Mouse (Mus musculus) hindbrain, embryonic 15.5 days (tissue): ENCODE measurements around the gene Upf3a. TPM values are rescaled to one million over a fixed set of nuclear protein-coding genes. Genes with fewer than 3 reads are reported as not detected.
"Not testable (repeated sequence)": the region's sequence is repeated elsewhere in the genome, so short reads cannot be mapped to it uniquely, and the experiment has no call there.

ENCODE experiments used
- ATAC-seq: fragments of 200-750 bp; cut with Nextera tagmentation; 2 replicates; pipeline ENCODE4 v1.8.0; 2017; ENCODE audit warnings: low read depth, moderate number of reproducible peaks, moderate TSS enrichment; ENCODE audit not compliant: low FRiP score
- H3K27ac ChIP-seq: fragments of 300-500 bp; sonication (generic); replicated peaks from 2 replicates; pipeline ENCODE4 v1.5.1; 2015; ENCODE audit warnings: mild to moderate bottlenecking, inconsistent platforms
- H3K27me3 ChIP-seq: fragments of 300-500 bp; sonication (generic); 2 replicates; pipeline ENCODE4 v1.6.1; 2015; ENCODE audit warnings: control low read depth, inconsistent platforms
- H3K36me3 ChIP-seq: fragments of 300-500 bp; sonication (generic); 2 replicates; pipeline ENCODE4 v1.6.1; 2015; ENCODE audit warnings: control low read depth, inconsistent platforms
- H3K4me1 ChIP-seq: fragments of 300-500 bp; sonication (generic); replicated peaks from 2 replicates; pipeline ENCODE4 v1.6.1; 2015; ENCODE audit warnings: control low read depth, inconsistent platforms
- H3K4me2 ChIP-seq: fragments of 300-500 bp; sonication (generic); 2 replicates; pipeline ENCODE4 v1.6.1; 2015; ENCODE audit warnings: moderate library complexity, mild to moderate bottlenecking, inconsistent platforms
- H3K4me3 ChIP-seq: fragments of 300-500 bp; sonication (generic); 2 replicates; pipeline ENCODE4 v1.5.1; 2015; ENCODE audit warnings: mild to moderate bottlenecking, inconsistent platforms
- H3K9ac ChIP-seq: fragments of 300-500 bp; sonication (generic); 2 replicates; pipeline ENCODE4 v1.6.1; 2015; ENCODE audit warnings: inconsistent platforms
- H3K9me3 ChIP-seq: fragments of 300-500 bp; sonication (generic); 2 replicates; pipeline ENCODE4 v1.6.1; 2016; ENCODE audit warnings: control low read depth, inconsistent platforms
- WGBS: fragments of 180-500 bp; shearing (Covaris S2); methylation state at CpG from one replicate; pipeline ENCODE4 v1.1.7; 2015; 5-methylcytosine and 5-hydroxymethylcytosine counted together
- polyA plus RNA-seq: library from polyadenylated mRNA; unstranded; fragments of >200 nt; fragmentation: Nextera tagmentation; extraction: Ambion mirVana; gene quantifications from 2 replicates; pipeline ENCODE4 v1.2.1, GENCODE M21; 2015

Gene Upf3a
- polyA plus RNA-seq, 1 experiment from 2014 or later: 39.5 TPM

GRCm38 (mm10) chr8:13785764-13786299, 417 bp downstream of the Upf3a start:
- peak overlapping the region; percentile 89 for H3K4me3 ChIP-seq
- 0% methylated on average over 43 of the region's 47 CpGs for WGBS
- H3K36me3 ChIP-seq: peaks cover 34% of the 10 kb centered on the region
- no peaks in the 10 kb centered on the region for H3K27me3 ChIP-seq
- peak overlapping the region; percentile 94 for H3K9ac ChIP-seq
- peak; percentile 97 for ATAC-seq
- no peaks in the 10 kb centered on the region for H3K9me3 ChIP-seq
- H3K4me2 ChIP-seq: peak overlapping the region; percentile 84
- H3K4me1 ChIP-seq: peaks cover 15% of the 10 kb centered on the region
- peak overlapping the region; percentile 100 for H3K27ac ChIP-seq

GRCm38 (mm10) chr8:13789606-13790005, 4.2 kb downstream of the Upf3a start:
- H3K4me1 ChIP-seq: peaks cover 13% of the 10 kb centered on the region
- H3K9ac ChIP-seq: no peak overlapping the region
- no peaks in the 10 kb centered on the region for H3K9me3 ChIP-seq
- 96% methylated on average over 8 of the region's 8 CpGs for WGBS
- H3K27ac ChIP-seq: no peak overlapping the region
- H3K27me3 ChIP-seq: no peaks in the 10 kb centered on the region
- H3K36me3 ChIP-seq: peaks cover 36% of the 10 kb centered on the region
- H3K4me2 ChIP-seq: no peak overlapping the region
- ATAC-seq: no peak
- H3K4me3 ChIP-seq: no peak overlapping the region

GRCm38 (mm10) chr8:13793097-13793745, 7.8 kb downstream of the Upf3a start:
- Histone ChIP-seq H3K4me1 (no peaks in the 10 kb centered on the region), H3K27ac (no peak overlapping the region), H3K9ac (no peak overlapping the region), H3K4me2 (no peak overlapping the region), H3K4me3 (no peak overlapping the region), H3K9me3 (no peaks in the 10 kb centered on the region), H3K27me3 (no peaks in the 10 kb centered on the region), H3K36me3 (peaks cover 59% of the 10 kb centered on the region)
- 95% methylated on average over 8 of the region's 8 CpGs for WGBS
- no peak for ATAC-seq

GRCm38 (mm10) chr8:13793746-13794101, 8.3 kb downstream of the Upf3a start:
- H3K27me3 ChIP-seq: no peaks in the 10 kb centered on the region
- ATAC-seq: no peak
- peaks cover 62% of the 10 kb centered on the region for H3K36me3 ChIP-seq
- WGBS: 94% methylated on average over 11 of the region's 11 CpGs
- H3K4me1 ChIP-seq: no peaks in the 10 kb centered on the region
- no peak overlapping the region for H3K27ac ChIP-seq
- H3K4me3 ChIP-seq: no peak overlapping the region
- no peaks in the 10 kb centered on the region for H3K9me3 ChIP-seq
- H3K4me2 ChIP-seq: no peak overlapping the region
- H3K9ac ChIP-seq: no peak overlapping the region

- H3K9me3 ChIP-seq: no peaks in the 10 kb centered on the region
- 95% methylated on average over 5 of the region's 5 CpGs for WGBS
- no peak overlapping the region for H3K27ac ChIP-seq
- H3K27me3 ChIP-seq: no peaks in the 10 kb centered on the region
- H3K36me3 ChIP-seq: peaks cover 47% of the 10 kb centered on the region
- H3K9ac ChIP-seq: no peak overlapping the region
- no peak for ATAC-seq
- no peak overlapping the region for H3K4me2 ChIP-seq
- no peak overlapping the region for H3K4me3 ChIP-seq
- H3K4me1 ChIP-seq: no peaks in the 10 kb centered on the region
These were observed 12.3 kb downstream of the Upf3a start for GRCm38 (mm10) chr8:13797676-13798075.

GRCm38 (mm10) chr8:13799566-13799965, 14.2 kb downstream of the Upf3a start:
- peaks cover 38% of the 10 kb centered on the region for H3K36me3 ChIP-seq
- no peak overlapping the region for H3K9ac ChIP-seq
- 93% methylated on average over 5 of the region's 5 CpGs for WGBS
- H3K4me1 ChIP-seq: no peaks in the 10 kb centered on the region
- H3K4me2 ChIP-seq: no peak overlapping the region
- H3K27ac ChIP-seq: no peak overlapping the region
- no peak overlapping the region for H3K4me3 ChIP-seq
- no peak for ATAC-seq
- H3K9me3 ChIP-seq: no peaks in the 10 kb centered on the region
- H3K27me3 ChIP-seq: no peaks in the 10 kb centered on the region

GRCm38 (mm10) chr8:13828598-13829172, 43.3 kb downstream of the Upf3a start:
- WGBS: 80% methylated on average over 7 of the region's 7 CpGs

GRCm38 (mm10) chr8:13838289-13838688, 52.9 kb downstream of the Upf3a start, which contains the start of gene AF366264:
Gene AF366264, minus strand, starts transcription at chr8:13838389.
- not testable (repeated sequence) for ATAC-seq, H3K4me2 ChIP-seq, H3K4me3 ChIP-seq, H3K4me1 ChIP-seq, H3K27ac ChIP-seq, H3K9ac ChIP-seq, H3K9me3 ChIP-seq, H3K36me3 ChIP-seq, H3K27me3 ChIP-seq
- WGBS: 86% methylated on average over 5 of the region's 5 CpGs

More at GRCm38 (mm10) chr8:13828598-13829172, 43.3 kb downstream of the Upf3a start:
- no peak overlapping the region for H3K4me2 ChIP-seq
- H3K36me3 ChIP-seq: no peaks in the 10 kb centered on the region
- no peak overlapping the region for H3K9ac ChIP-seq
- no peaks in the 10 kb centered on the region for H3K27me3 ChIP-seq
- ATAC-seq: no peak
- no peaks in the 10 kb centered on the region for H3K9me3 ChIP-seq
- no peak overlapping the region for H3K27ac ChIP-seq
- no peak overlapping the region for H3K4me3 ChIP-seq
- H3K4me1 ChIP-seq: no peaks in the 10 kb centered on the region

- not testable (repeated sequence) for H3K9ac ChIP-seq, H3K4me3 ChIP-seq, H3K27me3 ChIP-seq, H3K4me1 ChIP-seq, H3K4me2 ChIP-seq, H3K9me3 ChIP-seq, H3K36me3 ChIP-seq, ATAC-seq, H3K27ac ChIP-seq
- 60% methylated on average over 1 of the region's 1 CpGs for WGBS
These were observed 57.9 kb downstream of the Upf3a start for GRCm38 (mm10) chr8:13843286-13843685.

Other genes starting within 250 kb of the Upf3a start
- not detected in 2 replicates for gene 1700029H14Rik, start 223.2 kb upstream of the Upf3a start, polyA plus RNA-seq
- 33.5 and 43.1 TPM in 2 replicates for gene Rasa3, start 108.0 kb upstream of the Upf3a start, polyA plus RNA-seq
- gene Cfap97d2, start 79.7 kb upstream of the Upf3a start, polyA plus RNA-seq: 1.3 and 1.6 TPM in 2 replicates
- 150 and 155 TPM in 2 replicates for gene Cdc16, start 27.9 kb upstream of the Upf3a start, polyA plus RNA-seq
- gene AF366264, start 52.8 kb downstream of the Upf3a start, polyA plus RNA-seq: not detected in 2 replicates
- gene Champ1, start 84.0 kb downstream of the Upf3a start, polyA plus RNA-seq: 46.4 and 49.3 TPM in 2 replicates
- gene Coprs, start 104.7 kb downstream of the Upf3a start, polyA plus RNA-seq: 143 TPM in 2 replicates